Comparison of ENCODE assay signal across 23 mouse cellular contexts in the genomic region with DNA sequence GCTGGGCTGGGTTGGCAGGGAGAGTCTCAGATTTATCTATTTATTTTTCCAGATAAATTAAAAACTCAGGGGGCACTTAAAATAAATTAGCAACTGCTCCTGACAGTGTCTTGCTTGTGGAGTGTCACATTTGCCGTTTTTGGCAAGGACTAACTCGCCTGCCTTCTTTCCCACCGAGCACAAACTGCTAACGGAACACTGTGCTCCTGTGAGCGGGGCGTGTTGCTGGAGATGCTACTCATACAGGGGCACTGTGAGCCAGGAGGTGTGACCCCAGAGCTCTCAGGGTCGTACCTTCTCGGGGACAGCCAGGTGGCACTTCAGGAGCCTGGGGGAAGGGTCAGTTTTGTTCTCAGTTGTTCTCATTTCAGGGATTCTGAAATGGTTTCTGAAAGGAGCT.
DNase-seq lines count a peak whose midpoint lies in the region; ATAC-seq and TF ChIP-seq lines count a peak whose summit lies in the region.
"Had no signal": no experiment of that assay in that cellular context is flagged by ENCODE, and none has a peak within 500 bp of the region (broad histone marks: within the 10 kb centered on the region; RNA-seq: fewer than 3 reads in every experiment).

No protein-coding gene starts in this region.

- H3K4me1 ChIP-seq in forebrain, embryonic 14.5 days (ENCODE audit: control insufficient read depth, insufficient read depth, low read length), result no peaks in the 10 kb centered on the region
- no peaks in the 10 kb centered on the region for H3K4me1 ChIP-seq in forebrain, embryonic 10.5 days
- H3K4me1 ChIP-seq in hindbrain, postnatal 0 days (ENCODE audit: insufficient read depth, low read length), result peaks cover 2% of the 10 kb centered on the region; the same call in 1 of the 2 replicates
- H3K4me1 ChIP-seq in hindbrain, embryonic 10.5 days (replicated peaks), result no peaks in the 10 kb centered on the region; the same call in 1 of the 2 replicates
- H3K4me1 ChIP-seq: embryonic facial prominence, embryonic 15.5 days; limb, embryonic 15.5 days; midbrain, embryonic 12.5 days had no signal

- DNase-seq in forebrain, embryonic 14.5 days (ENCODE audit: low spot score), result no peak
- DNase-seq in forebrain, embryonic 10.5 days (ENCODE audit: extremely low spot score, low spot score), result no peak
- DNase-seq in hindbrain, postnatal 0 days (ENCODE audit: low spot score), result peak; percentile 17
- no peak for DNase-seq in hindbrain, embryonic 10.5 days (ENCODE audit: low spot score)
- peak; percentile 16 for DNase-seq in thymus, postnatal 0 days (ENCODE audit: low spot score)
- DNase-seq in thymus, postnatal 10 days (ENCODE audit: low spot score in 2 of 2), result no peak
- no peak for DNase-seq in kidney, adult 18-20 months
- DNase-seq: adrenal gland, postnatal 10 days; cerebellum, adult 8-10 months; gastrocnemius, adult 2 months; kidney, adult 9 months; kidney, postnatal 14 days; left cerebral cortex, postnatal 4 days; thymus, adult 2 months had no signal

- H3K36me3 ChIP-seq in forebrain, embryonic 14.5 days (ENCODE audit: control insufficient read depth, insufficient read depth, low read length), result no peaks in the 10 kb centered on the region
- H3K36me3 ChIP-seq in forebrain, embryonic 10.5 days (replicated peaks), result no peaks in the 10 kb centered on the region
- no peaks in the 10 kb centered on the region for H3K36me3 ChIP-seq in hindbrain, postnatal 0 days (ENCODE audit: insufficient read depth, low read length)
- H3K36me3 ChIP-seq in hindbrain, embryonic 10.5 days, result no peaks in the 10 kb centered on the region
- H3K36me3 ChIP-seq: embryonic facial prominence, embryonic 15.5 days; hindbrain, embryonic 13.5 days; limb, embryonic 15.5 days; midbrain, embryonic 12.5 days; neural tube, embryonic 15.5 days had no signal

- no peak overlapping the region for H3K9ac ChIP-seq in forebrain, embryonic 14.5 days (ENCODE audit: low read length)
- H3K9ac ChIP-seq in hindbrain, postnatal 0 days (replicated peaks; ENCODE audit: low read length), result no peak overlapping the region
- H3K9ac ChIP-seq: embryonic facial prominence, embryonic 15.5 days; hindbrain, embryonic 13.5 days; limb, embryonic 15.5 days; midbrain, embryonic 12.5 days; neural tube, embryonic 15.5 days had no signal

- no peaks in the 10 kb centered on the region for H3K27me3 ChIP-seq in forebrain, embryonic 14.5 days (replicated peaks; ENCODE audit: control insufficient read depth, insufficient read depth, low read length)
- 0 out of 2 replicates have a peak, but pooled peaks cover 12% of the 10 kb centered on the region for H3K27me3 ChIP-seq in forebrain, embryonic 10.5 days (ENCODE audit: poor library complexity, severe bottlenecking)
- H3K27me3 ChIP-seq in hindbrain, postnatal 0 days (ENCODE audit: insufficient read depth, low read length), result no peaks in the 10 kb centered on the region; the same call in 1 of the 2 replicates
- peaks cover 8% of the 10 kb centered on the region for H3K27me3 ChIP-seq in hindbrain, embryonic 10.5 days (ENCODE audit: insufficient read depth, poor library complexity, severe bottlenecking)
- H3K27me3 ChIP-seq: embryonic facial prominence, embryonic 15.5 days; midbrain, embryonic 12.5 days had no signal

- H3K9me3 ChIP-seq in forebrain, embryonic 14.5 days (replicated peaks; ENCODE audit: control insufficient read depth, low read length), result no peaks in the 10 kb centered on the region
- no peaks in the 10 kb centered on the region for H3K9me3 ChIP-seq in forebrain, embryonic 10.5 days
- H3K9me3 ChIP-seq in hindbrain, postnatal 0 days (ENCODE audit: low read length), result no peaks in the 10 kb centered on the region
- no peaks in the 10 kb centered on the region for H3K9me3 ChIP-seq in hindbrain, embryonic 10.5 days
- H3K9me3 ChIP-seq: embryonic facial prominence, embryonic 15.5 days; hindbrain, embryonic 13.5 days; limb, embryonic 15.5 days; midbrain, embryonic 12.5 days; neural tube, embryonic 15.5 days had no signal

- peak overlapping the region; percentile 22; the same call in 1 of the 2 replicates for H3K27ac ChIP-seq in forebrain, embryonic 14.5 days (ENCODE audit: low read depth, low read length)
- no peak overlapping the region for H3K27ac ChIP-seq in forebrain, embryonic 10.5 days
- no peak overlapping the region for H3K27ac ChIP-seq in hindbrain, postnatal 0 days
- no peak overlapping the region for H3K27ac ChIP-seq in hindbrain, embryonic 10.5 days
- H3K27ac ChIP-seq: embryonic facial prominence, embryonic 15.5 days; gastrocnemius, adult 2 months; hindbrain, embryonic 13.5 days; limb, embryonic 15.5 days; macrophage; midbrain, embryonic 12.5 days; neural tube, embryonic 15.5 days; stomach, postnatal 0 days had no signal

- no peak overlapping the region for H3K4me3 ChIP-seq in forebrain, embryonic 14.5 days (ENCODE audit: low read depth, low read length)
- H3K4me3 ChIP-seq in forebrain, embryonic 10.5 days, result no peak overlapping the region
- H3K4me3 ChIP-seq in hindbrain, postnatal 0 days (ENCODE audit: low read length), result no peak overlapping the region
- no peak overlapping the region for H3K4me3 ChIP-seq in hindbrain, embryonic 10.5 days
- H3K4me3 ChIP-seq: embryonic facial prominence, embryonic 15.5 days; gastrocnemius, adult 2 months; hindbrain, embryonic 13.5 days; limb, embryonic 15.5 days; midbrain, embryonic 12.5 days; neural tube, embryonic 15.5 days had no signal

- no peak for TF ChIP-seq CTCF in hindbrain, postnatal 0 days (IDR thresholded peaks at IDR 0.05; ENCODE audit: low read depth)

- H3K4me2 ChIP-seq in forebrain, embryonic 14.5 days (ENCODE audit: low read length), result no peak overlapping the region
- H3K4me2 ChIP-seq in hindbrain, postnatal 0 days (ENCODE audit: low read depth, low read length), result no peak overlapping the region
- H3K4me2 ChIP-seq: embryonic facial prominence, embryonic 15.5 days; hindbrain, embryonic 13.5 days; limb, embryonic 15.5 days; midbrain, embryonic 12.5 days; neural tube, embryonic 15.5 days had no signal

- ATAC-seq in forebrain, embryonic 14.5 days, result no peak
- ATAC-seq in hindbrain, postnatal 0 days, result no peak
- ATAC-seq in inflammation-experienced regulatory T-cells, adult 6 months, result no peak
- ATAC-seq: lung, postnatal 0 days had no signal

- WGBS in forebrain, embryonic 14.5 days, result 60% methylated on average over 8 of the region's 8 CpGs
- WGBS in forebrain, embryonic 10.5 days, result 75% methylated on average over 8 of the region's 8 CpGs
- WGBS in hindbrain, postnatal 0 days, result 49% methylated on average over 8 of the region's 8 CpGs
- 69% methylated on average over 8 of the region's 8 CpGs for WGBS in hindbrain, embryonic 10.5 days

Comparison
In these comparisons a context has a peak if more than half of its experiments do, and no peak if none do; other contexts are left out.
1. DNase-seq: peak in hindbrain, postnatal 0 days (single experiment) and thymus, postnatal 0 days (single experiment); none in forebrain, embryonic 14.5 days (single experiment), forebrain, embryonic 10.5 days (single experiment), hindbrain, embryonic 10.5 days (single experiment), thymus, postnatal 10 days (0 of 2) and kidney, adult 18-20 months (single experiment).